Mouse (Mus musculus): ENCODE measurements around the gene Ewsr1. TPM values are rescaled to one million over a fixed set of nuclear protein-coding genes. Genes with fewer than 3 reads are reported as not detected.
A peak's percentile ranks its signal among the peaks of the same experiment; 100 is the strongest.

Ewsr1 gene
- total RNA-seq (2021): 100 to 1,000 TPM; 289 to 305 TPM
- long read RNA-seq, experiment 1, transcript Ewsr1-203 (17 exons, 2,588 nt): major isoform, 102 of 182 reads
- long read RNA-seq, experiment 1, partial matches to known transcripts: 22 of 182 reads
- long read RNA-seq, experiment 1, other reads (novel, unspliced or antisense): 55 of 182 reads
- long read RNA-seq, experiment 2, transcript Ewsr1-203 (17 exons, 2,588 nt): major isoform, 92 of 202 reads
- long read RNA-seq, experiment 2, partial matches to known transcripts: 40 of 202 reads
- long read RNA-seq, experiment 2, other reads (novel, unspliced or antisense): 68 of 202 reads

DNA sequence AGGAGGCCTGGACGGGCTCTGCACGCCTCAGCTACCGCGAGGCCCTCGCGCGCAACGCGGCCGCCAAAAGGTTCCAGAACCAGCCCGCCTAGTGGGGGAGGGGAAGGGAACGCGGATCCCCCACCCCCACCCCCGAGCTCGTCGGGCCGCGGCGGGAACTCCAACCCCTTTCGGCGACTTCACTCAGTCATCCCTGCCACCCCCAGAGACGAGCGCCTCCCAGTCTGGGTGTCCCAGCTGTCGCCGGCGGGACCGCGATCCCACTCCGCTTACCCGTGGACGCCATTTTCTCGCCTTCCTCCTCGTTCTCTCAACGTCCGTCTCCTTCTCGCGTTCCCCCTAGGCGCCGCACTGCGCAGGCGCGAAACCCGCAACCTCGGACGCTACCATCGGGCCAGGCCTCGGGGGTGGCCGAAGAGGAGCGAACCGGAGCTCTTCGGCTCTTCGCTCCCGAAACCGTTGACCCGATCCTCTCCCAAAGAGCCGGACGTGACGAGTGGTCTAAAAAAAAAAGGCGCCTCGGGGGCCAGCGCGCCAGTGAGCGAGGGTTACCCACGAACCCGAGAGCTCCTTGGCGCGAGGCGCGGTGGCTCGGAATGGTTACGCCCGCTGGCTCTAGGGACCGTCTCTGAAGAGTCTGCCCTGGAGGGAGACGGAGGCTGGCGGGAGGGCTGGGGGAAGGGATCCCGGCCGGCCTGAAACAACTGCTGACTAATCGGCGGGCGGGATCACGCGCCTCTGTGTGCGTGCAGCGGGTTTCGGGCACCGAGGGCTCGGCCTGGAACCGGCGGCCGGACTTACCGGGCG is at the start of gene Ewsr1, which contains the start of gene Rhbdd3:
Gene Ewsr1, minus strand, starts transcription at position 531 of the 807 bp plus-strand sequence.
Gene Rhbdd3, plus strand, starts transcription at position 191 of the 807 bp plus-strand sequence.
- peak; percentile 98 to 100 for DNase-seq (ENCODE audit: low spot score in 2 of 2)

GRCm38 (mm10) chr11:5145600-5145999 is 46.5 kb upstream of the Ewsr1 start:
- no peak for DNase-seq (ENCODE audit: low spot score in 2 of 2)

DNA sequence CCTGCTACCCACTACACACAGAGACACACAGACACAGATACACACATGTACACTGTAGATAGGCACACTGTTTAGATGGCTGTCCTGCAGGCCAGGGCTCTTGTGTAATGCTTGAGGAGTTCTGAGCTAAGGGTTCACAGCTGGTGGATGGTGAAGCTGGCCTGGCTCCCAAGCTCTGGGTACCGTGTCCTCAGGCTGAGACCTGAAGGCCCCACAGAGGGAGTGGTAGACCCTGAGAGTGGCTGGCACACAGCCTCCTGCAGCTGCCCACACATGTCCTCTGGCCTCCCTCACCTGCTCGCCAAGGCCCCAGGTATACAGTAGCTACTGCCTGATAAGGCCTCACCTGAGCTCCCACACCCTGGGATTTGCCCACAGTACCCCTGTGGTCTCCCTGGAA is 42.9 kb upstream of the Ewsr1 start:
- DNase-seq (ENCODE audit: low spot score in 2 of 2): no peak

DNA sequence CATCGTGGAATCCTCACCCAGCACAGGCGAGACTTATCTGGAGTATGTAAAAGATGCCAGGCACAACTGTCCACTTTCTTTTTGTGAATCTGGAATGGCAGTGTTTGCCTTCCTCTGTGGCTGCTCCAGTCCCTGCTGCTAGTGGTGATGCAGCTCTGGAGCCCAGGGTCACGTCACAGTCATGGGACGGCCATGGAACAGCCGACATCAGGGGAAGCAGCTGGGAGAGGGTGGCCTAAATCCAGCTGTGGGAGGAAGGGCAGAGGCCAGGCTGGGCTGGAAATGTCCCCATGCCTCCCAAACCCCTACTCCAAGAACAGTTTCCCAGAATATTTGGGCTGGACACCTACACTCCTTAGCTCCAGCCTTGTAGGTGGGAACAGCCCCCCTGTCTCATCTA is 42.2 kb upstream of the Ewsr1 start:
- DNase-seq (ENCODE audit: low spot score in 2 of 2): no peak

DNA sequence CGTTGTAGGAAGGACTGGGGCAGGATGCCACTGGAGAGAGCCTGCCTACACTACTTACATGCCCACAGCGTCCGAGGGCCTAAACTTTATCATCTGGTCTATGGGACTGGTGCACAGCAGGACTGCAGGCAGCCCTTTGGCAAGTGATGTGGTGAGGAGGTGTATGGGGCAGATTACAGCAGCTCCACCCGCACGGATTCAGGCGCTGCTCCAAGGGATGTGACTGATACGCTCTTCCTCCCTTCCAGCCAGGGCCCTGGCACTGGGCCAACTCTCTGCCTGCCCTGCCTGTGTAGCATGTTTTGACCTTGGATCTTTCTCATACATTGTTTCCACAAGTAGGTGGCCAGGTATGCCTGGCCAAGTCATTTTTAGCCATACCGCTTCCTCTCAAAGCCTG is 41.6 kb upstream of the Ewsr1 start:
- DNase-seq (ENCODE audit: low spot score in 2 of 2): no peak

DNA sequence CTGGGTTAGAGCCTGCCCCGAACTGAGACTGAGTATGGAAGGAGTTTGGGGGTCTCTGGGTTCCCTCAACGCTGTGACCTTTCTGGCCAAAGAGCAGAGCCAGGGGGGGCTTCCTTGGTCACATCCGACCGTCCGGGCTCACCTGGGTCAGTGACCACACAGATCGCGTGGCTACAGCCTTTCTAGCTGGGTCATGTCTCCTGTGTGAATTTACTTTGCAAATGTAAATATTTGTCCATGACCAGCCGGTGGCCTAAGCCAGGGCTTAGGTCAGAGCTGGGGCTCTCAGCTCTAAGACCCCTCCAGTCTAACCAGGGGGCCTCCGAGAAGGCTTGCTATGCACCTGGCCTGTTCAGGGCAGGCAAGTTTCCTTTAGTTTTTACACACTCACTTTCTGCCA is 40.3 kb upstream of the Ewsr1 start:
- no peak for DNase-seq (ENCODE audit: low spot score in 2 of 2)

DNA sequence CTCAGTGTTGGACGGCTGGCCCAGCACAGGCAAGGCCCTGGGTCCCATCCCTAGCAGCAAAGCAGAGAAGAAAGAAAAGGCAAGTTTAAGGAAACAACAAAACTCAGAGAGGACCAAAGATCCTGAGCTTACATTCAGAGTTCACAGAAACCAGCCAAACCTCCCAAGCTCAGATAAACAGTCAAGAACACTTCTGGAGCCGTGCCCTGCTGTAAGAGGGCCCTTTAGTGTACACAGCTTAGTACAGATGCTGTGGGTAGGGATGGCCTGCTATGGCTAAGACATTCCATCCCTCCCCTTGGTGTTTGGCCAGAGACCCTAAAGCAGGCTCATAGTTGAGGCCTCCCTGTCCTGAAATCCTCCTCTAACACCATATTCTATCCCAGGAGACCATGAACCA is 39.6 kb upstream of the Ewsr1 start:
- DNase-seq (ENCODE audit: low spot score in 2 of 2): no peak

DNA sequence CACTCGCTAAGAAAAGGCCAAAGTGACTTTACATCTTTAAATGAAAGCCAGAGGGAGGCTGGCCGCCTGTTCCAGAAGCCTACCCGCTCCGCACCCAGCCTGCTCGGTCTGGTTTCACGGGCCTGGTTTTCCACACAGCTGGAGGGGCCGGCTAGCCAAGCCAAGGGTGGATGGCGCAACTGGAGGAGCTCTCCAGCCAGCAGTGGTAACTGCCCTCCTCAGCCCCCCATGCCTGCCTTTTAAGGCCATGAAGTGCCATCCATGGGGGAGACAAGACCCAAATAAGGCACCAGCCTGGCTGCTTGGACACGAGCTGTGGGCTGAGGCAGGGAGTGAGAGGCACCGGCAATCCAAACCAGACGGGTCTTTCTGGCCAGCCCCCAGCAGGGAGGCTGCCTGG is 36.8 kb upstream of the Ewsr1 start:
- DNase-seq (ENCODE audit: low spot score in 2 of 2): no peak

GRCm38 (mm10) chr11:5132751-5133150 is 33.7 kb upstream of the Ewsr1 start:
- no peak for DNase-seq (ENCODE audit: low spot score in 2 of 2)

GRCm38 (mm10) chr11:5130111-5130665 is 31.1 kb upstream of the Ewsr1 start:
- DNase-seq (ENCODE audit: low spot score in 2 of 2): no peak

DNA sequence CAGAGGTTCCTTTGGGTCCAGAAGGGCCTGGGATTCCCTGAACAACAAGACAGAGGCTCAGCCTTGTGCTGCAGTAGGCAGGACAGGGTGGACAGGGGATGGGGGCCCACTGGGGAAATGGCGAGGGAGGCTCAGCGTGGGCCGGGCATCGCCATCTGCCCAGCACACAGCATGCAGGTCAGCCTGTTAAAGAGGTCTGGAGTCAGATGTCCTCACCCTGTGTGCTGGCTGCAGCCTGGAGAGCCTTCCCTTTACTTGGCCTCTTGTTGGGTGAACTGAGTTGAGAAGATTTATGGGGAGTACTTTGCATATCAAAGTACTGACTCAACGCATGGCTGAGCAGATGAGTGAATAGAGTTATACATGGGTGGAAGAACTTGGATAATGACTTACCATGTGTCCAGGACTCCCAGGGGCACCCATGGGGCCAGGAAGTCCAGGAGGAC is 30.0 kb upstream of the Ewsr1 start:
- DNase-seq (ENCODE audit: low spot score in 2 of 2): no peak

- DNase-seq (ENCODE audit: low spot score in 2 of 2): no peak
These were observed 26.6 kb upstream of the Ewsr1 start for GRCm38 (mm10) chr11:5125713-5126112.

GRCm38 (mm10) chr11:5114931-5115581 is 16.0 kb upstream of the Ewsr1 start:
- peak; percentile 83 to 86 for DNase-seq (ENCODE audit: low spot score in 2 of 2)

- no peak for DNase-seq (ENCODE audit: low spot score in 2 of 2)
These were observed 14.6 kb upstream of the Ewsr1 start for GRCm38 (mm10) chr11:5113645-5114044.

DNA sequence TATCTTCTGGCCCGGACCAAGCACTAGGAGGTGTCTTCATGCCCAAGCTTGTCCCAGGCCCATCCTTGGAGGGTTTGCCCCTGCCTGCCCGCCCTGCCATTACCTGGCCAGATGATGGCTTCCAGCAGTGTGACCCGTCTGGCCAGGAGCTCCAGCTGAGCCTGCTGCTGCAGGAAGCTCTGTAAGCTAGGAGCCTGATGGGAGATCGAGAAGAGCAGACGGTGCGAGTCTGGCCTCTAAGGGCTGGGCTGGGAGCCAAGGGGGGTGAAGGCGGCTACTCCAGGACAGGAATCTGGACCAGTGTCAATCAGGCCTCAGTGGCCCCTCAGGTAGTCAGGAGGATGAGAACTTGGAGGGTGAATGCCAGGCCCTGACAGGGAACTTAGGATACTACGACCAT is 10.4 kb upstream of the Ewsr1 start:
- no peak for DNase-seq (ENCODE audit: low spot score in 2 of 2)

GRCm38 (mm10) chr11:5103986-5104509 is 5.0 kb upstream of the Ewsr1 start:
- DNase-seq (ENCODE audit: low spot score in 2 of 2): no peak

GRCm38 (mm10) chr11:5102384-5102783 is 3.3 kb upstream of the Ewsr1 start:
- DNase-seq (ENCODE audit: low spot score in 2 of 2): no peak

DNA sequence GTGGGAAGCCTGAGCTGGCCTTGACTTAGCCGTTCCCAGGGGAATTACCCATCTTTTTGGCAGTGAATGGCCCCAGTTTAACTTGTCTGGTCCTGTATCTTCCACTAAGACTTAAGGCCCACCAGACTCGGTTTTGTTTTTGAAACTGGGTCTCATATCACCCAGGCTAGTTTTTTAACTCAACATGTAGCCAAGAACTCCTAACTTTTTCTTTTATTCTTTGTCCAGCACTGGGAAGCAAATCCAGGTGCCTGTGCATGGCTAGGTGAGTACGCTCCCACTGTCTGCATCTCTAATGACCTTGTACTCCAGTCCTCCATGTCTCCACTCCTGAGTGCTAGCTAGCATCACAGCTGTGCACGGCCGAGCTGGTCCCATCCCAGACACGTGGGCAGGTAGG is 2.6 kb upstream of the Ewsr1 start:
- DNase-seq (ENCODE audit: low spot score in 2 of 2): no peak

- DNase-seq (ENCODE audit: low spot score in 2 of 2): no peak
These were observed 1.7 kb upstream of the Ewsr1 start for GRCm38 (mm10) chr11:5100801-5101200.

DNA sequence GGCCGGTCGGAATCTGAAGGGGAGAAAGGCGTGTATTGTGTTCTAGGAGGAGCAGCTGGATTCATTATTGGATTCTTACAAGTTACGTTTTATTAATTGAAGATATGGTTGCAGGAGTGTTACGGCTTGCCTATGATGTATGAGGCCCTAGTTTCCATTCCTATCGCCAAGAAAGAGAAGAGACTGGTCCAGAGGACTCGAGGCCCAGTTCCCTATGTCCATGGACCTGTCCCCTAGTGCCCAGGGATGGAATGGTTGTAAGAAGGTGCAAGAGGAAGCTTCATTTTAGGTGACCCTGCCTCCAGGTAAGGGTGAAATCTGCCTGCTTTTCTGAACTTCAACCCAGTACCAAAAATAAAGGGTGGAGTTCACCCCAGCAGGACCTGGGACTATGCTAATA is 1.2 kb upstream of the Ewsr1 start:
- DNase-seq (ENCODE audit: low spot score in 2 of 2): no peak

GRCm38 (mm10) chr11:5099576-5100183 is 614 bp upstream of the Ewsr1 start:
- peak; percentile 72 to 83 for DNase-seq (ENCODE audit: low spot score in 2 of 2)
